Mouse (Mus musculus): ENCODE results near the gene Fut8.

DNA sequence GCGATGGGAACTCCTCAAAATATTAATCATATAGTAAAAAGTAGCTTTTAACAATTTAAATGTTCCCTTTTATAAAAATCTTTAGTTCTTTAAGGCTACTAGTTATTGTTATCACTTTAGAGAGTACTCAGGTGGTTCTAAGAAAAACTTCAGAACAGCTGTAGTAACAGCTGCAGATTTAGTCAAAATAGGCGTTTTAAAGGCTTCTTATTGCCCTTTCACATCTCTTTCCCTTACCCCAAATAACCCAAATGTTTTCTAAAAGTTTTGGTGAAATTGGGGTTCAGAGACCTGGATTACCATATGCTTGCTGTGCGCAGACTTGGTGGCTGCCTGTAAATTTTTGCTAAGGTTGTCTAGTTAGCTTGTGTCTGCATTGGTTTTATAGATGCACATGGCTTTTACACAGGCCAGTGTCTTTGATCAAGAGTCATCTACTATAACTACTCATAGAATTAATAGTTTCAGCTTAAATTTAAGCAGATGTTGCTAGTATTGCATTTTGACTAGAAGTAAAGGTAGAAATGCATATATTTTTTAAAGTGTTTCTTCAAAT is 68.9 kb downstream of the Fut8 start:
- TF ChIP-seq POLR2A (IDR thresholded peaks at IDR 0.05; ENCODE audit: insufficient read length, low read depth) (no peak), USF1 (IDR thresholded peaks at IDR 0.05; ENCODE audit: low read depth) (no peak), TCF3 (IDR thresholded peaks at IDR 0.05; ENCODE audit: insufficient read length, low read depth) (no peak), E2F4 (IDR thresholded peaks at IDR 0.05; ENCODE audit: insufficient read depth) (no peak), POLR2AphosphoS2 (IDR thresholded peaks at IDR 0.05; ENCODE audit: insufficient read length, low read depth) (no peak), TCF12 (IDR thresholded peaks at IDR 0.05; ENCODE audit: insufficient read depth, poor library complexity, severe bottlenecking) (no peak), CEBPB (IDR thresholded peaks at IDR 0.05; ENCODE audit: insufficient read depth, poor library complexity, severe bottlenecking) (no peak)

Data from myocyte (in vitro differentiated cells).